Mouse (Mus musculus): ENCODE measurements around the gene Fhl4. TPM values are rescaled to one million over a fixed set of nuclear protein-coding genes. Genes with fewer than 3 reads are reported as not detected.

The Fhl4 gene
- 1.3 and 2.0 TPM in 2 replicates for polyA plus RNA-seq (2016; fragmentation: Nextera tagmentation; extraction: Ambion mirVana)

DNA sequence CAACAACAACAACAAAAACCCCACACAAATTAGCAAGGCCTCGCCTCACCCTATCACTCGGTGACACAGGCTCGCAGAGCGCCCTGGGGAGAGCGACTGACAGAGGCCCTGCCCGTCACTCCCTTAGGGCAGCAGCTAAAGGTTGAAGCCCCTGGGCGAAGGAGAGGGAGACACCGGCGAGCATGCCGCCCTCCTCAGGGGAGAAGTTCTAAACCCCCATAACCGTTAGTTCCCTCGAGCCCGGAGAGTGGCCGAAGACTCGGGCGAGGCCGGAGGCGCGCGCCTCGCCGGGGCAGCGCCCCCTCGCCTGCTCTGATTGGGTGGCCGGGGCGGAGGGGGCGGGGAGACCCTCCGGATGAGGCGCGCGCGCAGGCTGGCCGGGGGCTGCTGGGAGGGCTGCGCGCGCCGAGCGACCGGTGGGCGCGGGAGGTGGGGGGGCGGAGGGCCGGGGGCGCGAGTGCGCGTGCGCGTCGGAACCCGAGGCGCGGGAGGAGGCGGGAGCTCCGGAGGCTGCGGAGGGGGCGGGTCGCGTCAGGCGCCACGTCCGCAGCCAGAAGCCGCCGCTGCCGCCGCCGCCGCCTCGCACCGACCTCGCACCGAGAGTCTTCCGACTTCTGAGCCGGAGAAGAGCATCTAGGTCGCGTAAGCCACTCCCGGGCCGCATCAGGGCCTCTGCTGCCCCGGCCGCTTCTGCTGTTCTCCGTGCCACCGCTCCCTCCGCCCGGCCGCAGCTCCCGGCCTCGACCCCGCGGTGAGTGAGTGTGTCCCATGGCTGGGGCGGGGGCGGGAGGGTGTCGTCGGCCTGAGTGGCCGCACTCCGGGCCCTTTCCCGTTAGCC lies at the start of gene Fhl4, which contains the start of gene Tmem263:
Fhl4 (minus strand) TSS at position 249 of the 838 bp plus-strand sequence.
Tmem263 (plus strand) TSS at position 381 of the 838 bp plus-strand sequence.
- no peaks in the 10 kb centered on the region for H3K27me3 ChIP-seq
- H3K9me3 ChIP-seq, result no peaks in the 10 kb centered on the region
- H3K27ac ChIP-seq, result peak within 1 kb of the TSS; percentile 88
- peak; percentile 98 for ATAC-seq (ENCODE audit: low FRiP score)
- H3K4me2 ChIP-seq, result peak within 1 kb of the TSS; percentile 72
- H3K36me3 ChIP-seq (replicated peaks), result no peaks in the 10 kb centered on the region
- peak within 1 kb of the TSS; percentile 94 for H3K9ac ChIP-seq
- peak within 1 kb of the TSS; percentile 94 for H3K4me3 ChIP-seq (replicated peaks)
- under 1% methylated on average over 71 of the region's 96 CpGs for WGBS
- H3K4me1 ChIP-seq, result peaks cover 16% of the 10 kb centered on the region

DNA sequence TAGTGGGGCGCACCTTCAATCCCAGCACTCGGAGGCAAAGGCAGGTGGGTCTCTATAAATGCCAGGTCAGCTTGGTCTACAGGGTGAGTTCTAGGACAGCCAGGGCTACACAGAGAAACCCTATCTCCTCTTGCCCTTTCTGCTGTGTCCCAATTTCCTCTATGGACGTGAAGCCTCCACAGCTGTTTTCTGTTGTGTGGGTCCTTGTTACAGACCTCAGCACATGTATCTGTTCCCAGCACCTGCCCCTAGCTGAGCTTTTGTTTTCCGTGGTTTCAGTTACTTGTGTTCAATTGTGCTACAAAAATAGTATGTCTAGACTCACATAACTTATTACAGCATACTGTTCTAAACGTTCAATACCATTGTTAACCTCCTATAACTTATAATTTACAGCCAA lies 46.9 kb upstream of the Fhl4 start:
- no peak overlapping the region for H3K4me3 ChIP-seq (replicated peaks)
- no peaks in the 10 kb centered on the region for H3K27me3 ChIP-seq
- peaks cover 21% of the 10 kb centered on the region for H3K36me3 ChIP-seq (replicated peaks)
- H3K9me3 ChIP-seq, result no peaks in the 10 kb centered on the region
- WGBS, result 89% methylated on average over 5 of the region's 5 CpGs
- no peak overlapping the region for H3K4me2 ChIP-seq
- no peak for ATAC-seq (ENCODE audit: low FRiP score)
- H3K27ac ChIP-seq, result no peak overlapping the region
- H3K9ac ChIP-seq, result no peak overlapping the region
- no peaks in the 10 kb centered on the region for H3K4me1 ChIP-seq

DNA sequence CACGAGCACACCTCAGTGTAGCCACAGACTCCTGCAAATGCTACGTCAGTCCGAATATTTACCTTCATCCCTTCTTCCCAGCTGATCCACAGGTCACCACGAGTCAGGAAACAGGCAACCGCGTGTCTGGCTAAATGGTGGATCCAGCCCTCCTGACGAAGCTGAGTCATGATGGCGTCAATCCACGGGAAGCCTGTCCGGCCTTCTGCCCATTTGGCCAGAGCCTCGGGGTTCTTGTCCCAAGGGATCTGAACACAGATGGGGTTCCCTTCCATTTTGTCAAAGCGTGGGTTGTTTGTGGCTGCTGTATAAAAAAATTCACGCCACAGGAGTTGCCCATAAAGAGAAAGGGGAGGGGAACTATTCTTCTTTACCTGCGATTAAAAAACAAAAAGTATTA lies 44.0 kb upstream of the Fhl4 start:
- H3K27ac ChIP-seq, result no peak overlapping the region
- H3K9me3 ChIP-seq, result no peaks in the 10 kb centered on the region
- no peak overlapping the region for H3K4me2 ChIP-seq
- no peaks in the 10 kb centered on the region for H3K4me1 ChIP-seq
- no peak overlapping the region for H3K9ac ChIP-seq
- H3K4me3 ChIP-seq (replicated peaks), result no peak overlapping the region
- ATAC-seq (ENCODE audit: low FRiP score), result no peak
- WGBS, result 91% methylated on average over 14 of the region's 14 CpGs
- H3K36me3 ChIP-seq (replicated peaks), result peaks cover 37% of the 10 kb centered on the region
- H3K27me3 ChIP-seq, result no peaks in the 10 kb centered on the region

DNA sequence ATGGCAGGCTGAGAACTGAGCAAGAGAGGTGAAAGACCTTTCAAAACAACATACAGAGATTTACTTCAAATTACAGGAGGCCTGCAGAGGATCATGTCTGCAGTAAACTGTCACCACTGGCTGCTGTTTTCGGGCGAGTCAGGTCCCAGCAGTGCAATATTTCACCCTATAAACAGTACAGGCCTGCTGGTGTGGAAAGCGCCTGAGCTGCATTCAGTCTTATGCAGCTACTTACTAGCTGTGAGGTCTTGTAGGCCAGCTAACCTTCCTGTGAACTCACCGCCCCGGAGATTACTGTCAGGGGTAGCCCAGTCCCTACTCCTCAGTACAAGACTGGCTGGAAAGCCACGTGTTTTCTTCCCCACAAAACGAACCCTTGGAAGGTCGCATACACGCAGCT lies 39.2 kb upstream of the Fhl4 start:
- 90% methylated on average over 9 of the region's 9 CpGs for WGBS
- peaks cover 26% of the 10 kb centered on the region for H3K36me3 ChIP-seq (replicated peaks)
- no peak for ATAC-seq (ENCODE audit: low FRiP score)
- H3K4me3 ChIP-seq (replicated peaks), result no peak overlapping the region
- H3K27me3 ChIP-seq, result no peaks in the 10 kb centered on the region
- H3K9ac ChIP-seq, result no peak overlapping the region
- H3K4me2 ChIP-seq, result no peak overlapping the region
- H3K27ac ChIP-seq, result no peak overlapping the region
- 0 out of 2 replicates have a peak, but pooled peaks cover 5% of the 10 kb centered on the region for H3K4me1 ChIP-seq
- no peaks in the 10 kb centered on the region for H3K9me3 ChIP-seq

DNA sequence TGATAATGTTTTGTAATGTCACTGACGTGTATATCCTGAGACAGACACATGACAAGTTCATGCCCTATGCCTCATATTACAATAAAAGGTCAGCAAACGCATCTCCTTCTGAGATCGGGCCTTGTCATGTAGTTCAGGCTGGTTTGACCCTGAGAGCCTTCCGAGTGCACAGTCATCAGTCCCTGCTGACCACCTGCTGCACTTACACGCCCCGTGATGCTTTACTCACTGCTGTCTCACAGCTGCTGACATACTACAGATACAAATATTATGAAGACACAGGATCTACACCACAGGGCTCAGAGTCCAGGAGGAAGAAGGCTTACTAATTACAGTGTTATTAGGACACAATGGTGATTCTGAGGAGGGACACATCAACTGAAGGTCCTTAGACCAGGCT lies 34.3 kb upstream of the Fhl4 start:
- Histone ChIP-seq H3K4me3 (replicated peaks) (no peak overlapping the region), H3K27me3 (no peaks in the 10 kb centered on the region), H3K9me3 (no peaks in the 10 kb centered on the region), H3K27ac (no peak overlapping the region), H3K9ac (no peak overlapping the region), H3K4me2 (no peak overlapping the region), H3K4me1 (0 out of 2 replicates have a peak, but pooled peaks cover 5% of the 10 kb centered on the region), H3K36me3 (replicated peaks) (peaks cover 13% of the 10 kb centered on the region)
- ATAC-seq (ENCODE audit: low FRiP score), result no peak
- 91% methylated on average over 6 of the region's 6 CpGs for WGBS

DNA sequence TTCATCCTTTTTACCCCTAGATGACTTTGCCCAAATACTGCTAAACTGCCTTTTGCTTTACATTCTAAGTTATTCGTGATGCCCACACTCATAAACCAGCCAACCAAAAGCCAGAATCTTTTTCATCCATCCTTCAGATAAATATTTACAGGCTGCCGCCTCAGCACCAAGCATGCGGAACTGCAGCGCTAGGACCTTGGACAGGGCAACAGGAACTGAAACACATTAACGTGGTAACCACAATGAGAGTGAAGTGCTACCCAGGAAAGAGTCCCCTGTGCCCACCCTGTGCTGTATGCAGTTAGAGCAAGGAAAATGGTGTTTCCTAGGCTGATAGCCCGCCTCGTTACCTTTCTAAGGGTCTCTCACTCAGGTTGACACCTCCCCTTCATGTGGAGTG lies 26.2 kb upstream of the Fhl4 start:
- peak; percentile 20; the same call in 1 of the 2 replicates for ATAC-seq (ENCODE audit: low FRiP score)
- peaks cover 18% of the 10 kb centered on the region for H3K4me1 ChIP-seq
- peaks cover 20% of the 10 kb centered on the region for H3K36me3 ChIP-seq (replicated peaks)
- H3K4me2 ChIP-seq, result peak overlapping the region; percentile 67
- peak overlapping the region; percentile 11; the same call in 1 of the 2 replicates for H3K27ac ChIP-seq
- 23% methylated on average over 7 of the region's 7 CpGs for WGBS
- peak overlapping the region; percentile 71 for H3K4me3 ChIP-seq (replicated peaks)
- H3K27me3 ChIP-seq, result no peaks in the 10 kb centered on the region
- no peaks in the 10 kb centered on the region for H3K9me3 ChIP-seq
- H3K9ac ChIP-seq, result peak overlapping the region; percentile 42; the same call in 1 of the 2 replicates

DNA sequence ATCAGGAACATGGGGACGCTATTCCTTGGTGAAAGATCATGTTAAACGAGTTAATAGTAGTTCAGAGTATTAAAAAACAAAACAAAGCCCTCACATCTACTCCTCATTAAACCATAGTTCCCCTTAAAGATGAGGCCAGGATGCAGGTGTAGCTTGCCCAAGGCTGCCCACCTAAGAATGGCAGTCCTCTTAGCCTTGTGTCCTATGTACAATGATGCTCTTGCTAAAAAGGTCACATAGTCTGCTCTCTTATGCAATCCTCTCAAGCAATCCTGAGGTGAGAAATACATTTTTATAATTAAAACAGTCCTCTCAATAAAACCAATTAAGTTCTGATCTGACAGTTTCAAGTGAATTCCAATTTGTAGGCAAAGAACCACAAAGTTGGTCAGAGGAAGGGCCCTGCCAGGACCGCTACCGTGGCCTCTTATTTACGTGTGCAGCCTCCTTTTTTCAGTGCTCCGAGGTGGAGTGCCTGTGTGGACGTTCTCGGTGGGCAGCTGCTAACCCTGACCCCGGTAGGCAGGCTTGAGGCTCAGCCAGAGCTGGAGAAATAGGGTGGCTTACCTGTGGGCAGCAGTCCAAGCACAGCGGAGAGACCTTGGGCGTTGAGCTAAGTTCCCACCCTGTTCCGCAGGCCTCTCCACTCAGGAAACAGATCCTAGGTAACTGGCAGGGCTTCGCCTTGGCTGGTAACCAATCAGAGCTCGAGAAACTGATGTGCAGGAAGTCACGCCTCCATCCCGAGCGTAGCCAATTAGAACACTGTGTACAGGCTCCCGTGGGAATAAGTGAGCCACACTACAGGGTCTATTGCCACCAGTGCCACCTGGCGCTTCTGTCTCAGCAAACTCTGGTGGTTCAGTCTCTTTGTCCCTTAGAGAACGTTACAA lies 25.3 kb upstream of the Fhl4 start, which contains the start of gene Mterf2:
Mterf2 (minus strand) TSS at position 633 of the 893 bp plus-strand sequence.
- WGBS, result 8% methylated on average over 20 of the region's 20 CpGs
- Histone ChIP-seq H3K27ac (peak within 1 kb of the TSS; percentile 11; the same call in 1 of the 2 replicates), H3K9me3 (no peaks in the 10 kb centered on the region), H3K4me2 (peak within 1 kb of the TSS; percentile 67), H3K36me3 (replicated peaks) (peaks cover 17% of the 10 kb centered on the region; the same call in 1 of the 2 replicates), H3K27me3 (no peaks in the 10 kb centered on the region), H3K9ac (peak within 1 kb of the TSS; percentile 73), H3K4me1 (peaks cover 18% of the 10 kb centered on the region), H3K4me3 (replicated peaks) (peak within 1 kb of the TSS; percentile 71)
- ATAC-seq (ENCODE audit: low FRiP score), result peak; percentile 100

DNA sequence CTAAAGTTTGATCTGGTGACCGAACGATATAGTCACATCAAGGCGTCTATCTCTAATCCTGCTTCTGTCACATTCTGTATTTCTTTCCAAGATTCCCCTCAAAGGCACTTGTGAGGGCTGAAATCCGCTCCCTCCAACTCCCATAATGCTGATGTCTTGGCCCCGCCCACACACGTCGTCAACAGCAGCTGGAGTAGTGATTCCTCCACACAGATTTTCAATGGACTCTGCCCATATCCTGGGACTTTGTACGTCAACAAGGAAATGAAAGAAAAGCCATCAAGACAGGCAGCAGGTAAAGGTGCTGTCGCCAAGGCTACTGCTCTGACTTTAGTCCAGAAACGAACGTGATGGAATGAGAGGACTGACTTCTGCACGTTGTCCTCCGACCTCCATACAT lies 22.9 kb upstream of the Fhl4 start:
- H3K36me3 ChIP-seq (replicated peaks), result peaks cover 33% of the 10 kb centered on the region
- H3K4me3 ChIP-seq (replicated peaks), result no peak overlapping the region
- H3K4me1 ChIP-seq, result peaks cover 18% of the 10 kb centered on the region
- H3K4me2 ChIP-seq, result no peak overlapping the region
- H3K9me3 ChIP-seq, result no peaks in the 10 kb centered on the region
- H3K27me3 ChIP-seq, result no peaks in the 10 kb centered on the region
- no peak overlapping the region for H3K27ac ChIP-seq
- no peak overlapping the region for H3K9ac ChIP-seq
- ATAC-seq (ENCODE audit: low FRiP score), result no peak
- WGBS, result 89% methylated on average over 13 of the region's 13 CpGs

DNA sequence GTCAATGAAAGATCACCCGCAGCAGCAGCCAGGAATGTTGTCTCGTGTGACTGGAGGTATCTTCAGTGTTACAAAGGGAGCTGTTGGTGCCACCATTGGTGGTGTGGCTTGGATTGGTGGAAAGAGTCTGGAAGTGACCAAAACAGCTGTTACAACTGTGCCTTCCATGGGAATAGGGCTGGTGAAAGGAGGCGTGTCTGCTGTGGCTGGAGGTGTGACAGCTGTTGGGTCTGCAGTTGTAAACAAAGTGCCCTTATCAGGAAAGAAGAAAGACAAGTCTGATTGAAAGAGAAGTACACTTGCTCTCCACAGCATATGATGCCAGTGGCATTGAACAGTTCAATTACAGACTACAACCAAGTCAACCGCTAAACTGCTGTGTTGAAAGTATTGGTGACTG lies 12.1 kb upstream of the Fhl4 start:
- Histone ChIP-seq H3K36me3 (replicated peaks) (peaks cover 16% of the 10 kb centered on the region), H3K4me2 (no peak overlapping the region)
- no peak for ATAC-seq (ENCODE audit: low FRiP score)

DNA sequence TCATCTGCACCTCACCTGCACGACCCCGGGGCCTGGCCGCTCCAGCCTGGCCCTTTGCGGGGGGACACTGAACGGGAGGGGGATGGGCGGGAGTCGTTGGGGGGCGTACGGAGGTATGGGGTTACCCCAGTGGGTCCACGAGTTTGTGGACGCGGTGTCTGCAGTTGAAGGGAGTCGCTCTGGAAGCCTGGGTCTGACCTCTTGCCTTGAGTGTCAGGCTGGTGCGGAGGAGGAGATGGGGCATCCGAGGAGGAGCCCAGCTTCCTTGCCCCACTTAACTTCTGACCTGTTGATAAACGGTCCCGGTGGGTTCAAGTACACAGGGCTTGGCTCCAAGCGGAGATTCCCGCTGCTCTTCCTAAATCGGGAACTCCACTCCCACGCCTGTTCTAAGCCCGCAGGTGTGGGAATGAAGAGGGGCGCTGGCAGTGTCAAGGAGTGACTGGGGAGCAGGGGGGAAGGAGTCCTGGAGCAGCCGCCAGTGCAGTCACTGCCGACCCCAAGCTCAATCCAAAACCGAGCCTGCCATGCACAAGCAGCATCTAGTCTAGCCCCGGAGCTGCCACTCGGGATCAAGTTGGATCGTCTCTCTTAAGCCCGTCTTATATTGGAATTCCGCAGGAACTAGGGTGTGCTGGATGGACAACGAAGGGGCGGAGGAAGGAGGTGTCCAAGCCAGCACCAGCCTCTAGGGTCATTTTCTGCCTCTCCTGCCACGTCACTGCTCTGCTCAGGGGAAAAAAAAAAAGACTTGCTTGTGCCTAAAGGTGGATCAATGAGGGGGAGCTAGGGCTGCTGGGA lies 990 bp upstream of the Fhl4 start:
- Histone ChIP-seq H3K27me3 (no peaks in the 10 kb centered on the region), H3K9ac (peak overlapping the region; percentile 94), H3K4me3 (replicated peaks) (peak overlapping the region; percentile 94), H3K36me3 (replicated peaks) (no peaks in the 10 kb centered on the region), H3K4me2 (peak overlapping the region; percentile 72), H3K27ac (peak overlapping the region; percentile 88), H3K4me1 (peaks cover 16% of the 10 kb centered on the region), H3K9me3 (no peaks in the 10 kb centered on the region)
- WGBS, result under 1% methylated on average over 34 of the region's 34 CpGs
- ATAC-seq (ENCODE audit: low FRiP score), result peak; percentile 7; the same call in 1 of the 2 replicates

More for the DNA sequence above, 12.1 kb upstream of the Fhl4 start:
- Histone ChIP-seq H3K9me3 (no peaks in the 10 kb centered on the region), H3K27ac (no peak overlapping the region), H3K9ac (no peak overlapping the region), H3K4me1 (no peaks in the 10 kb centered on the region), H3K4me3 (replicated peaks) (no peak overlapping the region), H3K27me3 (no peaks in the 10 kb centered on the region)
- 95% methylated on average over 4 of the region's 4 CpGs for WGBS

DNA sequence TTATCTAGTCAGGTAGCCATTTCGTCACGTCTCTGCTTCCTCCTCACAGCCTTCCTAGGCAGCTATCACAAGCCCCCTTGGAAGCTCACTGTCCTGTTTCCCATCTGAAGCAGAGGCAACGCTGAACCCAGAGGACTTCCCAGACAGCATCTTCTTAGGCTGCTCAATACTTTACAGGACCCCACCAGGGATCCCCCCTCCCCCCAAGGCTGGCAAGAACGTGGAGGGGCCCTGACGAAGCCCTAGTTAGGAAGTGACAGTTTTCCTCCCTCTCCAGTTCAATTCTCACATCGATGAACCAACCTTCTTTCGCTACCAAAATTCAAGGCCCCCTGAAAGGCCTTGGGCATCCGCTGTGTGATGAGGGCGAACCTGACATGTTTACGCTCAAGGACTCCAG lies 454 bp downstream of the Fhl4 start:
- peak overlapping the region; percentile 88 for H3K27ac ChIP-seq
- H3K4me3 ChIP-seq (replicated peaks), result peak overlapping the region; percentile 94
- ATAC-seq (ENCODE audit: low FRiP score), result peak; percentile 47; the same call in 1 of the 2 replicates
- H3K9me3 ChIP-seq, result no peaks in the 10 kb centered on the region
- no peaks in the 10 kb centered on the region for H3K36me3 ChIP-seq (replicated peaks)
- H3K9ac ChIP-seq, result peak overlapping the region; percentile 94
- WGBS, result 1% methylated on average over 10 of the region's 10 CpGs
- no peaks in the 10 kb centered on the region for H3K27me3 ChIP-seq
- H3K4me1 ChIP-seq, result peaks cover 16% of the 10 kb centered on the region
- H3K4me2 ChIP-seq, result peak overlapping the region; percentile 72

Measured in forebrain, embryonic 12.5 days (tissue).